Comparison of ENCODE assay signal across 14 mouse cellular contexts in the genomic region with DNA sequence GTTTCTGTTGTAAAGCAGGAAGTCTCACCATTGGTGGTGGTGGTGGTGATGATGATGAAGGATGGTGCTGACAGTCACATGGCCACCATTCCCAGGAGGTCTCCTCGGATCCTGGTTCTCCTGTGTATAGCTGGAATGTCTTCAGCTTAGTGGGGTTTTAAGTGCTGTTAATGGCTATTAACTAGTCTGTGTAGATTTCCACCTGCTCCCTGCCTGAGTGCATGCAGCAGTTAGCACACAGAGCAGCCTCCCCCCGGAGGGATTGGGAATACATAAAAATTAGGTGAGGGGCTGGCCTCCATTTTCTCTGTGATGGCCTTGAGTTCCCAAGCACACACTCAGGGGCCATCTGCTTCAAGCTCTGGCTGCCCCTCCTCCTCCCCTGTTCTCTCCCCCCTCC. TPM values are rescaled to one million over a fixed set of nuclear protein-coding genes. Genes with fewer than 3 reads are reported as not detected.
"Had no signal": no experiment of that assay in that cellular context is flagged by ENCODE, and none has a peak within 500 bp of the region (broad histone marks: within the 10 kb centered on the region; RNA-seq: fewer than 3 reads in every experiment).

No protein-coding gene starts in this region.

- H3K27ac ChIP-seq: kidney, embryonic 15.5 days; limb, embryonic 15.5 days; liver, embryonic 13.5 days; lung, embryonic 15.5 days; macrophage; stomach, postnatal 0 days had no signal

- DNase-seq: kidney, adult 2 months; kidney, postnatal 14 days; liver, embryonic 13.5 days; liver, postnatal 0 days; lung, postnatal 14 days; thymus, postnatal 4 days had no signal

- H3K9ac ChIP-seq: kidney, embryonic 15.5 days; limb, embryonic 15.5 days; liver, embryonic 13.5 days; liver, postnatal 0 days; lung, embryonic 15.5 days had no signal

- H3K9me3 ChIP-seq: kidney, embryonic 15.5 days; limb, embryonic 15.5 days; liver, embryonic 13.5 days; lung, embryonic 15.5 days had no signal

- ATAC-seq: intestine, embryonic 16.5 days; liver, postnatal 0 days had no signal

- H3K27me3 ChIP-seq: kidney, embryonic 15.5 days; limb, embryonic 15.5 days; liver, embryonic 13.5 days; lung, embryonic 15.5 days; megakaryocyte, embryonic 14.5 days had no signal

- H3K4me3 ChIP-seq: kidney, embryonic 15.5 days; limb, embryonic 15.5 days; liver, embryonic 13.5 days; lung, embryonic 15.5 days; myocyte had no signal

- H3K4me1 ChIP-seq: kidney, embryonic 15.5 days; limb, embryonic 15.5 days; liver, embryonic 13.5 days; lung, embryonic 15.5 days; megakaryocyte, embryonic 14.5 days had no signal

- H3K4me2 ChIP-seq: kidney, embryonic 15.5 days; limb, embryonic 15.5 days; liver, embryonic 13.5 days; lung, embryonic 15.5 days had no signal

- H3K36me3 ChIP-seq: kidney, embryonic 15.5 days; limb, embryonic 15.5 days; liver, embryonic 13.5 days; lung, embryonic 15.5 days had no signal

RNA-seq across cellular contexts. Expression of gene Ntrk2, which starts 36.9 kb away (rescaled TPM):
- polyA plus RNA-seq: macrophage, myocyte had no signal
